Mouse (Mus musculus): ENCODE measurements at regions not wholly inside any gene's neighbourhood (a gene's known extent, or its start where the extent isn't known, plus 50 kb on each side); places are given as distances from the start of the nearest gene placed in this dataset.
A peak's percentile ranks its signal among the peaks of the same experiment; 100 is the strongest.

GRCm38 (mm10) chr1:98167800-98168199, 72.4 kb upstream of the Pam start:
- H3K36me3 ChIP-seq (ENCODE audit: control insufficient read depth, insufficient read depth, low read length): no peaks in the 10 kb centered on the region
- TF ChIP-seq CTCF (IDR thresholded peaks at IDR 0.05; ENCODE audit: low read depth, low read length) (no peak), POLR2A (IDR thresholded peaks at IDR 0.05; ENCODE audit: extremely low read depth, insufficient read depth, low read length) (no peak)
- no peak for DNase-seq (ENCODE audit: extremely low read depth, low read depth, low spot score)
- no peak overlapping the region for H3K27ac ChIP-seq (replicated peaks; ENCODE audit: insufficient read depth, low read depth, low read length)
- H3K79me2 ChIP-seq (ENCODE audit: control insufficient read depth, insufficient read depth, low read length): no peaks in the 10 kb centered on the region
- 81% methylated on average over 4 of the region's 4 CpGs for WGBS
- H3K4me3 ChIP-seq (ENCODE audit: insufficient read depth, low read depth, low read length): no peak overlapping the region
- no peak overlapping the region for H3K9ac ChIP-seq (ENCODE audit: low read depth, low read length)
- H3K27me3 ChIP-seq (ENCODE audit: control insufficient read depth, insufficient read depth, low read length): no peaks in the 10 kb centered on the region
- H3K4me1 ChIP-seq (ENCODE audit: control insufficient read depth, insufficient read depth, low read length): no peaks in the 10 kb centered on the region

GRCm38 (mm10) chr1:98162639-98162927, 67.1 kb upstream of the Pam start:
- peak; percentile 23 for DNase-seq (ENCODE audit: extremely low read depth, low read depth, low spot score)
- Histone ChIP-seq H3K27ac (replicated peaks; ENCODE audit: insufficient read depth, low read depth, low read length) (no peak overlapping the region), H3K4me3 (ENCODE audit: insufficient read depth, low read depth, low read length) (no peak overlapping the region), H3K27me3 (ENCODE audit: control insufficient read depth, insufficient read depth, low read length) (no peaks in the 10 kb centered on the region), H3K4me1 (ENCODE audit: control insufficient read depth, insufficient read depth, low read length) (no peaks in the 10 kb centered on the region), H3K79me2 (ENCODE audit: control insufficient read depth, insufficient read depth, low read length) (no peaks in the 10 kb centered on the region), H3K9ac (ENCODE audit: low read depth, low read length) (no peak overlapping the region), H3K36me3 (ENCODE audit: control insufficient read depth, insufficient read depth, low read length) (no peaks in the 10 kb centered on the region)
- WGBS: 70% methylated on average over 2 of the region's 2 CpGs
- TF ChIP-seq POLR2A (IDR thresholded peaks at IDR 0.05; ENCODE audit: extremely low read depth, insufficient read depth, low read length) (no peak), CTCF (IDR thresholded peaks at IDR 0.05; ENCODE audit: low read depth, low read length) (no peak)

GRCm38 (mm10) chr1:98161882-98162638, 66.6 kb upstream of the Pam start:
- Histone ChIP-seq H3K27ac (replicated peaks; ENCODE audit: insufficient read depth, low read depth, low read length) (no peak overlapping the region), H3K9ac (ENCODE audit: low read depth, low read length) (no peak overlapping the region), H3K27me3 (ENCODE audit: control insufficient read depth, insufficient read depth, low read length) (no peaks in the 10 kb centered on the region), H3K36me3 (ENCODE audit: control insufficient read depth, insufficient read depth, low read length) (no peaks in the 10 kb centered on the region), H3K4me1 (ENCODE audit: control insufficient read depth, insufficient read depth, low read length) (no peaks in the 10 kb centered on the region), H3K4me3 (ENCODE audit: insufficient read depth, low read depth, low read length) (no peak overlapping the region), H3K79me2 (ENCODE audit: control insufficient read depth, insufficient read depth, low read length) (no peaks in the 10 kb centered on the region)
- 76% methylated on average over 5 of the region's 5 CpGs for WGBS
- no peak for DNase-seq (ENCODE audit: extremely low read depth, low read depth, low spot score)
- no peak for TF ChIP-seq CTCF (IDR thresholded peaks at IDR 0.05; ENCODE audit: low read depth, low read length)
- no peak for TF ChIP-seq POLR2A (IDR thresholded peaks at IDR 0.05; ENCODE audit: extremely low read depth, insufficient read depth, low read length)

DNA sequence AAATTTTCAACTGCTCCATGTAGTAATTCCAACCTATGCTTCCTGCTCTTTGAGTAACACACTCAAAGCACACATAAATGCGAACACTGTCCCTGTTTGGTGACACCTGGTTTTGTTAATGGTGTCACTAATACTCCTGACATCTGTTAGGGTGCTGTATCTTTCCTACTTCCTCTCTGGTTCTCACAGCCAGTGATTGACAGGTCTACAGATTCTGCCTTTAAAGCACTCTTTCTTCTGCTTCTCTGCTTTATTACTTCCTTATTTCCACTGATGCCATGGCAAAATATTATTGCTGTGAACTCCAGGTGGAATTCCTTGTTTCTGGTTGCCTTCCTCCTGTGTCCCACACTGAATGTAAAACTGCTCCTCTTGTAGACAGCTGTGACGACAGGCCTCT, 63.5 kb upstream of the Pam start:
- WGBS: 81% methylated on average over 2 of the region's 2 CpGs
- H3K4me3 ChIP-seq (ENCODE audit: insufficient read depth, low read depth, low read length): no peak overlapping the region
- no peak for DNase-seq (ENCODE audit: extremely low read depth, low read depth, low spot score)
- H3K36me3 ChIP-seq (ENCODE audit: control insufficient read depth, insufficient read depth, low read length): no peaks in the 10 kb centered on the region
- TF ChIP-seq CTCF (IDR thresholded peaks at IDR 0.05; ENCODE audit: low read depth, low read length): no peak
- no peak for TF ChIP-seq POLR2A (IDR thresholded peaks at IDR 0.05; ENCODE audit: extremely low read depth, insufficient read depth, low read length)
- no peak overlapping the region for H3K9ac ChIP-seq (ENCODE audit: low read depth, low read length)
- H3K4me1 ChIP-seq (ENCODE audit: control insufficient read depth, insufficient read depth, low read length): no peaks in the 10 kb centered on the region
- no peaks in the 10 kb centered on the region for H3K79me2 ChIP-seq (ENCODE audit: control insufficient read depth, insufficient read depth, low read length)
- no peaks in the 10 kb centered on the region for H3K27me3 ChIP-seq (ENCODE audit: control insufficient read depth, insufficient read depth, low read length)
- no peak overlapping the region for H3K27ac ChIP-seq (replicated peaks; ENCODE audit: insufficient read depth, low read depth, low read length)

DNA sequence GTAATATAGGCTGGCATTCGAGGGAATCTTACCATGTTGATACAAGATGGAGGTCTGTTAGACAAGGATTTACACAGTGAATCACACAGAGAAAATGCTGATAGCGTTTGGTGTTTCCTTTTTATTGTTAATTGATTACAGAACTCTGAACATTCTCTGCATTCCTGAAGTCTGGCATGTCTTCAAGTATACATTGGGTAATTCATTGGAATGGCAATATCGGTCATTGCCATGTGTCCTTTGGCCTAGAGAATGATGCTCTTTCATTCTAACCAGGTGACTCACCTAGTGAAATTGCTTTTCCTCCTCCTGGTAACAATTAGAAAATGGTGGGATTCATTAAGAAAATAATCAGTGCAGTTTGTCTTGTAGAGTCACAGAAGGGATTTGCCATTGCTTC, 51.9 kb upstream of the Pam start:
- DNase-seq (ENCODE audit: extremely low read depth, low read depth, low spot score): no peak
- Histone ChIP-seq H3K4me3 (ENCODE audit: insufficient read depth, low read depth, low read length) (no peak overlapping the region), H3K79me2 (ENCODE audit: control insufficient read depth, insufficient read depth, low read length) (no peaks in the 10 kb centered on the region), H3K4me1 (ENCODE audit: control insufficient read depth, insufficient read depth, low read length) (no peaks in the 10 kb centered on the region), H3K9ac (ENCODE audit: low read depth, low read length) (no peak overlapping the region), H3K27me3 (ENCODE audit: control insufficient read depth, insufficient read depth, low read length) (no peaks in the 10 kb centered on the region), H3K27ac (replicated peaks; ENCODE audit: insufficient read depth, low read depth, low read length) (no peak overlapping the region), H3K36me3 (ENCODE audit: control insufficient read depth, insufficient read depth, low read length) (no peaks in the 10 kb centered on the region)
- TF ChIP-seq POLR2A (IDR thresholded peaks at IDR 0.05; ENCODE audit: extremely low read depth, insufficient read depth, low read length) (no peak), CTCF (IDR thresholded peaks at IDR 0.05; ENCODE audit: low read depth, low read length) (no peak)
- WGBS: 56% methylated on average over 3 of the region's 3 CpGs

All from liver, adult 2 months (tissue).